Comparison of ENCODE assay signal across 33 mouse cellular contexts in genomic region chr2:91973416-91974135, GRCm38 (mm10). TPM values are rescaled to one million over a fixed set of nuclear protein-coding genes. Genes with fewer than 3 reads are reported as not detected.
DNase-seq lines count a peak whose midpoint lies in the region; ATAC-seq and TF ChIP-seq lines count a peak whose summit lies in the region.
"Had no signal": no experiment of that assay in that cellular context is flagged by ENCODE, and none has a peak within 500 bp of the region (broad histone marks: within the 10 kb centered on the region; RNA-seq: fewer than 3 reads in every experiment).

No protein-coding gene starts in this region.

- 21% methylated on average over 7 of the region's 7 CpGs for WGBS in forebrain, embryonic 13.5 days
- WGBS in forebrain, postnatal 0 days: 34% methylated on average over 7 of the region's 7 CpGs
- 29% methylated on average over 7 of the region's 7 CpGs for WGBS in hindbrain, postnatal 0 days
- 24% methylated on average over 7 of the region's 7 CpGs for WGBS in hindbrain, embryonic 12.5 days
- WGBS in neural tube, embryonic 12.5 days: 23% methylated on average over 7 of the region's 7 CpGs
- WGBS in neural tube, embryonic 15.5 days: 33% methylated on average over 7 of the region's 7 CpGs
- WGBS in forebrain, embryonic 16.5 days: 22% methylated on average over 7 of the region's 7 CpGs

- no peak overlapping the region for H3K9ac ChIP-seq in forebrain, embryonic 13.5 days
- no peak overlapping the region for H3K9ac ChIP-seq in forebrain, postnatal 0 days
- H3K9ac ChIP-seq in hindbrain, postnatal 0 days (replicated peaks; ENCODE audit: low read length): no peak overlapping the region
- no peak overlapping the region for H3K9ac ChIP-seq in hindbrain, embryonic 12.5 days
- H3K9ac ChIP-seq in neural tube, embryonic 12.5 days: no peak overlapping the region
- no peak overlapping the region for H3K9ac ChIP-seq in neural tube, embryonic 15.5 days (replicated peaks)
- no peak overlapping the region for H3K9ac ChIP-seq in forebrain, embryonic 16.5 days (replicated peaks; ENCODE audit: low read depth, low read length)
- H3K9ac ChIP-seq: embryonic facial prominence, embryonic 13.5 days; liver, embryonic 15.5 days; lung, embryonic 15.5 days had no signal

- DNase-seq in forebrain, postnatal 0 days: no peak
- no peak for DNase-seq in hindbrain, postnatal 0 days (ENCODE audit: low spot score)
- no peak for DNase-seq in thymus, postnatal 36 days
- DNase-seq: adrenal gland, adult 2 months; cerebellum, adult 11-12 months; cerebellum, postnatal 14 days; embryo, embryonic 11 days; gastrocnemius, postnatal 14 days; heart, postnatal 4 days; kidney, postnatal 36 days; layer of hippocampus, adult 9-11 months; liver; lung, postnatal 36 days; thymus, adult 2 months had no signal

- no peaks in the 10 kb centered on the region for H3K36me3 ChIP-seq in forebrain, embryonic 13.5 days (ENCODE audit: poor library complexity, severe bottlenecking)
- H3K36me3 ChIP-seq in forebrain, postnatal 0 days (ENCODE audit: insufficient read depth): no peaks in the 10 kb centered on the region
- no peaks in the 10 kb centered on the region for H3K36me3 ChIP-seq in hindbrain, postnatal 0 days (ENCODE audit: insufficient read depth, low read length)
- H3K36me3 ChIP-seq in hindbrain, embryonic 12.5 days: no peaks in the 10 kb centered on the region
- H3K36me3 ChIP-seq in neural tube, embryonic 12.5 days: no peaks in the 10 kb centered on the region
- no peaks in the 10 kb centered on the region for H3K36me3 ChIP-seq in neural tube, embryonic 15.5 days
- no peaks in the 10 kb centered on the region for H3K36me3 ChIP-seq in forebrain, embryonic 16.5 days (ENCODE audit: control insufficient read depth, insufficient read depth)
- H3K36me3 ChIP-seq: embryonic facial prominence, embryonic 13.5 days; liver, embryonic 15.5 days; lung, embryonic 15.5 days had no signal

- peaks cover 52% of the 10 kb centered on the region for H3K27me3 ChIP-seq in forebrain, embryonic 13.5 days
- peaks cover 10% of the 10 kb centered on the region for H3K27me3 ChIP-seq in forebrain, postnatal 0 days (ENCODE audit: insufficient read depth, low read length)
- H3K27me3 ChIP-seq in hindbrain, postnatal 0 days (ENCODE audit: insufficient read depth, low read length): no peaks in the 10 kb centered on the region
- H3K27me3 ChIP-seq in hindbrain, embryonic 12.5 days: peaks cover 77% of the 10 kb centered on the region
- peaks cover 38% of the 10 kb centered on the region for H3K27me3 ChIP-seq in neural tube, embryonic 12.5 days (replicated peaks)
- peaks cover 41% of the 10 kb centered on the region for H3K27me3 ChIP-seq in neural tube, embryonic 15.5 days (replicated peaks)
- H3K27me3 ChIP-seq in forebrain, embryonic 16.5 days (replicated peaks; ENCODE audit: control insufficient read depth, insufficient read depth, low read length): peaks cover 22% of the 10 kb centered on the region

- H3K9me3 ChIP-seq in forebrain, embryonic 13.5 days (replicated peaks): no peaks in the 10 kb centered on the region
- H3K9me3 ChIP-seq in forebrain, postnatal 0 days (ENCODE audit: low read length): no peaks in the 10 kb centered on the region
- no peaks in the 10 kb centered on the region for H3K9me3 ChIP-seq in hindbrain, postnatal 0 days (ENCODE audit: low read length)
- no peaks in the 10 kb centered on the region for H3K9me3 ChIP-seq in hindbrain, embryonic 12.5 days (replicated peaks)
- H3K9me3 ChIP-seq in neural tube, embryonic 12.5 days: no peaks in the 10 kb centered on the region
- no peaks in the 10 kb centered on the region for H3K9me3 ChIP-seq in neural tube, embryonic 15.5 days (replicated peaks)
- no peaks in the 10 kb centered on the region for H3K9me3 ChIP-seq in forebrain, embryonic 16.5 days (ENCODE audit: control insufficient read depth, low read length)
- H3K9me3 ChIP-seq: embryonic facial prominence, embryonic 13.5 days; liver, embryonic 15.5 days; lung, embryonic 15.5 days; megakaryocyte, embryonic 14.5 days had no signal

- 0 out of 2 replicates have a peak overlapping the region, but pooled peaks have one; percentile 11 for H3K27ac ChIP-seq in forebrain, embryonic 13.5 days
- H3K27ac ChIP-seq in forebrain, postnatal 0 days (ENCODE audit: low read depth, low read length): no peak overlapping the region
- no peak overlapping the region for H3K27ac ChIP-seq in hindbrain, postnatal 0 days
- no peak overlapping the region for H3K27ac ChIP-seq in hindbrain, embryonic 12.5 days
- H3K27ac ChIP-seq in neural tube, embryonic 12.5 days: no peak overlapping the region
- H3K27ac ChIP-seq in neural tube, embryonic 15.5 days (replicated peaks): no peak overlapping the region; the same call in 1 of the 2 replicates
- no peak overlapping the region for H3K27ac ChIP-seq in forebrain, embryonic 16.5 days (ENCODE audit: low read length)
- H3K27ac ChIP-seq: embryonic facial prominence, embryonic 13.5 days; liver, embryonic 15.5 days; stomach, postnatal 0 days had no signal

- no peak overlapping the region for H3K4me3 ChIP-seq in forebrain, embryonic 13.5 days
- H3K4me3 ChIP-seq in forebrain, postnatal 0 days (ENCODE audit: low read depth, low read length): no peak overlapping the region
- H3K4me3 ChIP-seq in hindbrain, postnatal 0 days (ENCODE audit: low read length): no peak overlapping the region
- no peak overlapping the region for H3K4me3 ChIP-seq in hindbrain, embryonic 12.5 days
- H3K4me3 ChIP-seq in neural tube, embryonic 12.5 days: no peak overlapping the region
- no peak overlapping the region for H3K4me3 ChIP-seq in neural tube, embryonic 15.5 days (replicated peaks)
- no peak overlapping the region for H3K4me3 ChIP-seq in forebrain, embryonic 16.5 days (replicated peaks; ENCODE audit: low read length)
- H3K4me3 ChIP-seq: embryonic facial prominence, embryonic 13.5 days; erythroblast, embryonic 14.5 days; liver, embryonic 15.5 days; lung, embryonic 15.5 days; megakaryocyte, embryonic 14.5 days had no signal

- peaks cover 52% of the 10 kb centered on the region for H3K4me1 ChIP-seq in forebrain, embryonic 13.5 days
- H3K4me1 ChIP-seq in forebrain, postnatal 0 days (ENCODE audit: insufficient read depth): peaks cover 28% of the 10 kb centered on the region
- peaks cover 19% of the 10 kb centered on the region for H3K4me1 ChIP-seq in hindbrain, postnatal 0 days (ENCODE audit: insufficient read depth, low read length)
- H3K4me1 ChIP-seq in hindbrain, embryonic 12.5 days: peaks cover 37% of the 10 kb centered on the region
- peaks cover 41% of the 10 kb centered on the region for H3K4me1 ChIP-seq in neural tube, embryonic 12.5 days
- peaks cover 38% of the 10 kb centered on the region for H3K4me1 ChIP-seq in neural tube, embryonic 15.5 days
- H3K4me1 ChIP-seq in forebrain, embryonic 16.5 days (replicated peaks; ENCODE audit: control insufficient read depth, insufficient read depth, low read length): peaks cover 36% of the 10 kb centered on the region

- H3K4me2 ChIP-seq in forebrain, embryonic 13.5 days: no peak overlapping the region
- H3K4me2 ChIP-seq in forebrain, postnatal 0 days (ENCODE audit: low read depth): no peak overlapping the region; the same call in 1 of the 2 replicates
- H3K4me2 ChIP-seq in hindbrain, postnatal 0 days (ENCODE audit: low read depth, low read length): no peak overlapping the region
- no peak overlapping the region for H3K4me2 ChIP-seq in hindbrain, embryonic 12.5 days (replicated peaks)
- peak overlapping the region; percentile 7; the same call in 1 of the 2 replicates for H3K4me2 ChIP-seq in neural tube, embryonic 12.5 days (replicated peaks)
- H3K4me2 ChIP-seq in neural tube, embryonic 15.5 days: no peak overlapping the region
- H3K4me2 ChIP-seq in forebrain, embryonic 16.5 days (ENCODE audit: low read length): peak overlapping the region; percentile 17
- H3K4me2 ChIP-seq: embryonic facial prominence, embryonic 13.5 days; liver, embryonic 15.5 days; lung, embryonic 15.5 days had no signal

- TF ChIP-seq CTCF in forebrain, postnatal 0 days (IDR thresholded peaks at IDR 0.05; ENCODE audit: low read depth): no peak
- no peak for TF ChIP-seq CTCF in hindbrain, postnatal 0 days (IDR thresholded peaks at IDR 0.05; ENCODE audit: low read depth)

- no peak for ATAC-seq in forebrain, embryonic 13.5 days
- no peak for ATAC-seq in forebrain, postnatal 0 days
- ATAC-seq in hindbrain, postnatal 0 days: peak; percentile 11; the same call in 1 of the 2 replicates
- ATAC-seq in hindbrain, embryonic 12.5 days (ENCODE audit: low FRiP score): no peak
- ATAC-seq in neural tube, embryonic 12.5 days (ENCODE audit: low FRiP score, low read depth): no peak
- no peak for ATAC-seq in neural tube, embryonic 15.5 days (ENCODE audit: low FRiP score)
- no peak for ATAC-seq in forebrain, embryonic 16.5 days
- ATAC-seq: CD4-positive, CD25-positive, alpha-beta regulatory T cell, adult 4 months; intestine, postnatal 0 days; Patski had no signal

RNA-seq across cellular contexts. Expression of gene Dgkz, which starts 2.1 kb away (rescaled TPM):
- 18.5 and 23.1 TPM in 2 replicates for polyA plus RNA-seq in forebrain, embryonic 13.5 days (2015; fragmentation: Nextera tagmentation; extraction: Ambion mirVana)
- 112 and 116 TPM in 2 replicates for total RNA-seq in forebrain, postnatal 0 days (2014; rRNA removed)
- polyA plus RNA-seq in forebrain, postnatal 0 days (2015; fragmentation: Nextera tagmentation; extraction: Ambion mirVana): 29.1 and 31.4 TPM in 2 replicates
- total RNA-seq in hindbrain, postnatal 0 days (2014; rRNA removed): 150 and 163 TPM in 2 replicates
- polyA plus RNA-seq in hindbrain, postnatal 0 days (2015; fragmentation: Nextera tagmentation; extraction: Ambion mirVana): 40.7 and 41.2 TPM in 2 replicates
- polyA plus RNA-seq in hindbrain, embryonic 12.5 days (2016; fragmentation: Nextera tagmentation; extraction: Ambion mirVana): 30.9 and 31.9 TPM in 2 replicates
- 36.0 and 41.6 TPM in 2 replicates for polyA plus RNA-seq in neural tube, embryonic 12.5 days (2016; fragmentation: Nextera tagmentation; extraction: Ambion mirVana)
- polyA plus RNA-seq in neural tube, embryonic 15.5 days (2015; fragmentation: Nextera tagmentation; extraction: Ambion mirVana): 34.8 and 45.9 TPM in 2 replicates
- polyA plus RNA-seq in forebrain, embryonic 16.5 days (2015; fragmentation: Nextera tagmentation; extraction: Ambion mirVana): 28.7 and 33.6 TPM in 2 replicates

RNA-seq across cellular contexts. Expression of gene Gm9821, which starts 28.1 kb away (rescaled TPM):
- polyA plus RNA-seq in forebrain, embryonic 13.5 days (2015; fragmentation: Nextera tagmentation; extraction: Ambion mirVana): 0.18 and 0.41 TPM in 2 replicates
- not detected in 2 replicates for total RNA-seq in forebrain, postnatal 0 days (2014; rRNA removed)
- polyA plus RNA-seq in forebrain, postnatal 0 days (2015; fragmentation: Nextera tagmentation; extraction: Ambion mirVana): not detected in 2 replicates
- total RNA-seq in hindbrain, postnatal 0 days (2014; rRNA removed): not detected in 2 replicates
- 0.08 TPM in 1 of 2 replicates, not detected in the other for polyA plus RNA-seq in hindbrain, postnatal 0 days (2015; fragmentation: Nextera tagmentation; extraction: Ambion mirVana)
- 0.50 and 0.57 TPM in 2 replicates for polyA plus RNA-seq in hindbrain, embryonic 12.5 days (2016; fragmentation: Nextera tagmentation; extraction: Ambion mirVana)
- polyA plus RNA-seq in neural tube, embryonic 12.5 days (2016; fragmentation: Nextera tagmentation; extraction: Ambion mirVana): 0.29 and 0.32 TPM in 2 replicates
- 0.24 and 0.57 TPM in 2 replicates for polyA plus RNA-seq in neural tube, embryonic 15.5 days (2015; fragmentation: Nextera tagmentation; extraction: Ambion mirVana)
- polyA plus RNA-seq in forebrain, embryonic 16.5 days (2015; fragmentation: Nextera tagmentation; extraction: Ambion mirVana): 0.37 and 0.46 TPM in 2 replicates
- total RNA-seq: adrenal gland, adult 2 months; adrenal gland, postnatal 4 days; gastrocnemius, postnatal 14 days; heart, postnatal 4 days; left cerebral cortex, adult 18-20 months; left cerebral cortex, postnatal 36 days had no signal
- polyA plus RNA-seq: adrenal gland, adult 2 months; erythroblast, embryonic 14.5 days had no signal

RNA-seq across cellular contexts. Expression of gene Mdk, which starts 41.5 kb away (rescaled TPM):
- 609 and 621 TPM in 2 replicates for polyA plus RNA-seq in forebrain, embryonic 13.5 days (2015; fragmentation: Nextera tagmentation; extraction: Ambion mirVana)
- total RNA-seq in forebrain, postnatal 0 days (2014; rRNA removed): 74.2 and 75.5 TPM in 2 replicates
- 121 and 162 TPM in 2 replicates for polyA plus RNA-seq in forebrain, postnatal 0 days (2015; fragmentation: Nextera tagmentation; extraction: Ambion mirVana)
- total RNA-seq in hindbrain, postnatal 0 days (2014; rRNA removed): 54.9 and 78.4 TPM in 2 replicates
- polyA plus RNA-seq in hindbrain, postnatal 0 days (2015; fragmentation: Nextera tagmentation; extraction: Ambion mirVana): 167 and 171 TPM in 2 replicates
- polyA plus RNA-seq in hindbrain, embryonic 12.5 days (2016; fragmentation: Nextera tagmentation; extraction: Ambion mirVana): 904 and 962 TPM in 2 replicates
- 774 and 775 TPM in 2 replicates for polyA plus RNA-seq in neural tube, embryonic 12.5 days (2016; fragmentation: Nextera tagmentation; extraction: Ambion mirVana)
- 161 and 243 TPM in 2 replicates for polyA plus RNA-seq in neural tube, embryonic 15.5 days (2015; fragmentation: Nextera tagmentation; extraction: Ambion mirVana)
- polyA plus RNA-seq in forebrain, embryonic 16.5 days (2015; fragmentation: Nextera tagmentation; extraction: Ambion mirVana): 256 and 290 TPM in 2 replicates

RNA-seq across cellular contexts. Expression of gene Chrm4, which starts 46.5 kb away (rescaled TPM):
- polyA plus RNA-seq in forebrain, embryonic 13.5 days (2015; fragmentation: Nextera tagmentation; extraction: Ambion mirVana): 0.83 and 0.88 TPM in 2 replicates
- total RNA-seq in forebrain, postnatal 0 days (2014; rRNA removed): 4.0 and 7.0 TPM in 2 replicates
- 1.1 and 1.3 TPM in 2 replicates for polyA plus RNA-seq in forebrain, postnatal 0 days (2015; fragmentation: Nextera tagmentation; extraction: Ambion mirVana)
- total RNA-seq in hindbrain, postnatal 0 days (2014; rRNA removed): 3.3 and 4.4 TPM in 2 replicates
- 0.75 and 0.93 TPM in 2 replicates for polyA plus RNA-seq in hindbrain, postnatal 0 days (2015; fragmentation: Nextera tagmentation; extraction: Ambion mirVana)
- polyA plus RNA-seq in hindbrain, embryonic 12.5 days (2016; fragmentation: Nextera tagmentation; extraction: Ambion mirVana): 0.77 and 1.0 TPM in 2 replicates
- 0.50 and 0.96 TPM in 2 replicates for polyA plus RNA-seq in neural tube, embryonic 12.5 days (2016; fragmentation: Nextera tagmentation; extraction: Ambion mirVana)
- 1.4 and 1.5 TPM in 2 replicates for polyA plus RNA-seq in neural tube, embryonic 15.5 days (2015; fragmentation: Nextera tagmentation; extraction: Ambion mirVana)
- polyA plus RNA-seq in forebrain, embryonic 16.5 days (2015; fragmentation: Nextera tagmentation; extraction: Ambion mirVana): 2.4 and 2.6 TPM in 2 replicates
- total RNA-seq: gastrocnemius, postnatal 14 days; heart, postnatal 4 days had no signal
- polyA plus RNA-seq: heart, embryonic 16.5 days; kidney, embryonic 14.5 days; liver, embryonic 15.5 days; lung, embryonic 15.5 days; Patski had no signal

RNA-seq across cellular contexts. Expression of gene Creb3l1, which starts 50.7 kb away (rescaled TPM):
- polyA plus RNA-seq in forebrain, embryonic 13.5 days (2015; fragmentation: Nextera tagmentation; extraction: Ambion mirVana): 0.52 and 0.71 TPM in 2 replicates
- total RNA-seq in forebrain, postnatal 0 days (2014; rRNA removed): 1.4 and 2.0 TPM in 2 replicates
- 2.9 TPM in 2 replicates for polyA plus RNA-seq in forebrain, postnatal 0 days (2015; fragmentation: Nextera tagmentation; extraction: Ambion mirVana)
- 3.4 and 3.5 TPM in 2 replicates for total RNA-seq in hindbrain, postnatal 0 days (2014; rRNA removed)
- 3.2 and 3.5 TPM in 2 replicates for polyA plus RNA-seq in hindbrain, postnatal 0 days (2015; fragmentation: Nextera tagmentation; extraction: Ambion mirVana)
- 2.1 and 2.9 TPM in 2 replicates for polyA plus RNA-seq in hindbrain, embryonic 12.5 days (2016; fragmentation: Nextera tagmentation; extraction: Ambion mirVana)
- 1.7 and 2.5 TPM in 2 replicates for polyA plus RNA-seq in neural tube, embryonic 12.5 days (2016; fragmentation: Nextera tagmentation; extraction: Ambion mirVana)
- polyA plus RNA-seq in neural tube, embryonic 15.5 days (2015; fragmentation: Nextera tagmentation; extraction: Ambion mirVana): 3.4 and 5.2 TPM in 2 replicates
- polyA plus RNA-seq in forebrain, embryonic 16.5 days (2015; fragmentation: Nextera tagmentation; extraction: Ambion mirVana): 1.3 and 1.9 TPM in 2 replicates

Comparison
In these comparisons a context has a peak if more than half of its experiments do, and no peak if none do; other contexts are left out.
1. H3K4me2 ChIP-seq: peak in neural tube, embryonic 12.5 days (single experiment) and forebrain, embryonic 16.5 days (single experiment); none in forebrain, embryonic 13.5 days (single experiment), forebrain, postnatal 0 days (single experiment), hindbrain, postnatal 0 days (single experiment), hindbrain, embryonic 12.5 days (single experiment) and neural tube, embryonic 15.5 days (single experiment).